Mouse (Mus musculus): Measurements from ENCODE around the gene Hscb. TPM values are rescaled to one million over a fixed set of nuclear protein-coding genes. Genes with fewer than 3 reads are reported as not detected.
"Not testable (repeated sequence)": the region's sequence is repeated elsewhere in the genome, so short reads cannot be mapped to it uniquely, and the experiment has no call there.

The Hscb gene
- polyA plus RNA-seq (2016; fragmentation: Nextera tagmentation; extraction: Ambion mirVana), result 27.1 and 31.3 TPM in 2 replicates

GRCm38 (mm10) chr5:110839678-110840365, at the start of gene Hscb, which contains the start of gene Chek2:
TSS of gene Hscb (minus strand) at chr5:110839777.
TSS of gene Chek2 (plus strand) at chr5:110839979.
- H3K4me1 ChIP-seq, result peaks cover 8% of the 10 kb centered on the region; the same call in 1 of the 2 replicates
- peak; percentile 99 for ATAC-seq (ENCODE audit: insufficient number of reproducible peaks, insufficient read depth, low FRiP score, low TSS enrichment)
- peaks cover 12% of the 10 kb centered on the region; the same call in 1 of the 2 replicates for H3K36me3 ChIP-seq
- peak within 1 kb of the TSS; percentile 75 for H3K4me3 ChIP-seq
- H3K9ac ChIP-seq, result peak within 1 kb of the TSS; percentile 72
- H3K27ac ChIP-seq, result peak within 1 kb of the TSS; percentile 86
- no peaks in the 10 kb centered on the region for H3K27me3 ChIP-seq
- no peaks in the 10 kb centered on the region for H3K9me3 ChIP-seq
- peak within 1 kb of the TSS; percentile 68 for H3K4me2 ChIP-seq (replicated peaks)
- WGBS, result under 1% methylated on average over 41 of the region's 41 CpGs

GRCm38 (mm10) chr5:110888596-110888995, 49.0 kb upstream of the Hscb start:
- ATAC-seq (ENCODE audit: insufficient number of reproducible peaks, insufficient read depth, low FRiP score, low TSS enrichment), result no peak
- H3K4me3 ChIP-seq, result no peak overlapping the region
- H3K27ac ChIP-seq, result no peak overlapping the region
- H3K9ac ChIP-seq, result no peak overlapping the region
- H3K4me1 ChIP-seq, result no peaks in the 10 kb centered on the region
- no peak overlapping the region for H3K4me2 ChIP-seq (replicated peaks)
- H3K36me3 ChIP-seq, result peaks cover 36% of the 10 kb centered on the region
- H3K9me3 ChIP-seq, result no peaks in the 10 kb centered on the region
- 86% methylated on average over 4 of the region's 4 CpGs for WGBS
- H3K27me3 ChIP-seq, result no peaks in the 10 kb centered on the region

- peak; percentile 87 for ATAC-seq (ENCODE audit: insufficient number of reproducible peaks, insufficient read depth, low FRiP score, low TSS enrichment)
- Histone ChIP-seq H3K9ac (peak within 1 kb of the TSS; percentile 86), H3K27me3 (no peaks in the 10 kb centered on the region), H3K36me3 (peaks cover 13% of the 10 kb centered on the region), H3K4me3 (peak within 1 kb of the TSS; percentile 76), H3K4me1 (peaks cover 17% of the 10 kb centered on the region), H3K4me2 (replicated peaks) (peak within 1 kb of the TSS; percentile 57), H3K9me3 (no peaks in the 10 kb centered on the region), H3K27ac (peak within 1 kb of the TSS; percentile 85)
- under 1% methylated on average over 100 of the region's 101 CpGs for WGBS
Measured at GRCm38 (mm10) chr5:110879584-110880374, 40.2 kb upstream of the Hscb start, which contains the start of gene Ttc28. TSS of gene Ttc28 (plus strand) at chr5:110879803.

- Histone ChIP-seq H3K36me3 (peaks cover 9% of the 10 kb centered on the region), H3K4me3 (peak overlapping the region; percentile 76), H3K27me3 (no peaks in the 10 kb centered on the region), H3K4me1 (peaks cover 19% of the 10 kb centered on the region), H3K4me2 (replicated peaks) (peak overlapping the region; percentile 57), H3K9me3 (no peaks in the 10 kb centered on the region), H3K9ac (peak overlapping the region; percentile 86), H3K27ac (peak overlapping the region; percentile 85; the same call in 1 of the 2 replicates)
- ATAC-seq (ENCODE audit: insufficient number of reproducible peaks, insufficient read depth, low FRiP score, low TSS enrichment), result no peak
- WGBS, result 63% methylated on average over 7 of the region's 7 CpGs
Measured at GRCm38 (mm10) chr5:110879042-110879441, 39.5 kb upstream of the Hscb start.

- not testable (repeated sequence) for H3K4me2 ChIP-seq (replicated peaks); H3K27me3 ChIP-seq; ATAC-seq (ENCODE audit: insufficient number of reproducible peaks, insufficient read depth, low FRiP score, low TSS enrichment); H3K36me3 ChIP-seq; H3K9ac ChIP-seq; H3K9me3 ChIP-seq; H3K4me3 ChIP-seq; H3K27ac ChIP-seq
- peaks cover 19% of the 10 kb centered on the region for H3K4me1 ChIP-seq
- 100% methylated on average over 1 of the region's 1 CpGs for WGBS
Measured at GRCm38 (mm10) chr5:110878526-110878925, 38.9 kb upstream of the Hscb start.

GRCm38 (mm10) chr5:110877666-110878505, 38.3 kb upstream of the Hscb start:
- Histone ChIP-seq H3K4me1 (peaks cover 19% of the 10 kb centered on the region), H3K9me3 (no peaks in the 10 kb centered on the region), H3K27ac (no peak overlapping the region), H3K4me2 (replicated peaks) (no peak overlapping the region), H3K4me3 (no peak overlapping the region), H3K27me3 (no peaks in the 10 kb centered on the region), H3K36me3 (peaks cover 9% of the 10 kb centered on the region), H3K9ac (no peak overlapping the region)
- 83% methylated on average over 5 of the region's 5 CpGs for WGBS
- no peak for ATAC-seq (ENCODE audit: insufficient number of reproducible peaks, insufficient read depth, low FRiP score, low TSS enrichment)

- Histone ChIP-seq H3K4me1 (peaks cover 16% of the 10 kb centered on the region), H3K36me3 (peaks cover 8% of the 10 kb centered on the region; the same call in 1 of the 2 replicates), H3K27ac (peak overlapping the region; percentile 82), H3K4me2 (replicated peaks) (peak overlapping the region; percentile 0; the same call in 1 of the 2 replicates), H3K9ac (no peak overlapping the region), H3K4me3 (no peak overlapping the region), H3K27me3 (no peaks in the 10 kb centered on the region), H3K9me3 (no peaks in the 10 kb centered on the region)
- 0 out of 2 replicates have a peak, but pooled peaks have one; percentile 12 for ATAC-seq (ENCODE audit: insufficient number of reproducible peaks, insufficient read depth, low FRiP score, low TSS enrichment)
- 60% methylated on average over 1 of the region's 1 CpGs for WGBS
Measured at GRCm38 (mm10) chr5:110875286-110875685, 35.7 kb upstream of the Hscb start.

- peak; percentile 65 for ATAC-seq (ENCODE audit: insufficient number of reproducible peaks, insufficient read depth, low FRiP score, low TSS enrichment)
Measured at GRCm38 (mm10) chr5:110874711-110875110, 35.1 kb upstream of the Hscb start.

GRCm38 (mm10) chr5:110873160-110873559, 33.6 kb upstream of the Hscb start:
- H3K4me1 ChIP-seq, result peaks cover 16% of the 10 kb centered on the region
- 89% methylated on average over 6 of the region's 6 CpGs for WGBS
- ATAC-seq (ENCODE audit: insufficient number of reproducible peaks, insufficient read depth, low FRiP score, low TSS enrichment), result no peak
- no peak overlapping the region for H3K9ac ChIP-seq
- no peak overlapping the region for H3K4me3 ChIP-seq
- H3K27me3 ChIP-seq, result no peaks in the 10 kb centered on the region
- H3K36me3 ChIP-seq, result peaks cover 8% of the 10 kb centered on the region; the same call in 1 of the 2 replicates
- H3K4me2 ChIP-seq (replicated peaks), result no peak overlapping the region
- H3K9me3 ChIP-seq, result no peaks in the 10 kb centered on the region
- no peak overlapping the region for H3K27ac ChIP-seq

More at GRCm38 (mm10) chr5:110874711-110875110, 35.1 kb upstream of the Hscb start:
- Histone ChIP-seq H3K4me3 (no peak overlapping the region), H3K4me2 (replicated peaks) (peak overlapping the region; percentile 0; the same call in 1 of the 2 replicates), H3K36me3 (peaks cover 8% of the 10 kb centered on the region; the same call in 1 of the 2 replicates), H3K27ac (peak overlapping the region; percentile 82), H3K27me3 (no peaks in the 10 kb centered on the region), H3K9me3 (no peaks in the 10 kb centered on the region), H3K9ac (0 out of 2 replicates have a peak overlapping the region, but pooled peaks have one; percentile 24), H3K4me1 (peaks cover 16% of the 10 kb centered on the region)

- no peak overlapping the region for H3K4me3 ChIP-seq
- no peaks in the 10 kb centered on the region for H3K9me3 ChIP-seq
- H3K27me3 ChIP-seq, result no peaks in the 10 kb centered on the region
- H3K36me3 ChIP-seq, result peaks cover 13% of the 10 kb centered on the region
- H3K4me1 ChIP-seq, result 0 out of 2 replicates have a peak, but pooled peaks cover 4% of the 10 kb centered on the region
- no peak overlapping the region for H3K9ac ChIP-seq
- ATAC-seq (ENCODE audit: insufficient number of reproducible peaks, insufficient read depth, low FRiP score, low TSS enrichment), result no peak
- 61% methylated on average over 8 of the region's 8 CpGs for WGBS
- H3K4me2 ChIP-seq (replicated peaks), result no peak overlapping the region
- peak overlapping the region; percentile 46; the same call in 1 of the 2 replicates for H3K27ac ChIP-seq
Measured at GRCm38 (mm10) chr5:110869242-110869669, 29.7 kb upstream of the Hscb start.

- Histone ChIP-seq H3K27me3 (no peaks in the 10 kb centered on the region), H3K4me1 (0 out of 2 replicates have a peak, but pooled peaks cover 4% of the 10 kb centered on the region), H3K9ac (no peak overlapping the region), H3K4me2 (replicated peaks) (no peak overlapping the region), H3K9me3 (no peaks in the 10 kb centered on the region), H3K27ac (no peak overlapping the region), H3K4me3 (no peak overlapping the region), H3K36me3 (peaks cover 18% of the 10 kb centered on the region)
- 81% methylated on average over 4 of the region's 4 CpGs for WGBS
- ATAC-seq (ENCODE audit: insufficient number of reproducible peaks, insufficient read depth, low FRiP score, low TSS enrichment), result no peak
Measured at GRCm38 (mm10) chr5:110868460-110868859, 28.9 kb upstream of the Hscb start.
